Mouse (Mus musculus) brain, embryonic 14.5 days (tissue): Measurements from ENCODE around the gene H2afz.

ENCODE experiments used
- CTCF ChIP-seq: fragments of 200-500 bp; IDR thresholded peaks from 2 replicates; pipeline ENCODE4 v1.5.1; 2012; ENCODE audit warnings: inconsistent platforms, mild to moderate bottlenecking, moderate library complexity, borderline replicate concordance; ENCODE audit not compliant: insufficient read depth, insufficient read length; ENCODE audit errors: extremely low read depth
- POLR2A ChIP-seq: fragments of 200-500 bp; IDR thresholded peaks from 2 replicates; pipeline ENCODE4 v1.6.1; 2012; ENCODE audit warnings: mild to moderate bottlenecking, inconsistent platforms, borderline replicate concordance; ENCODE audit not compliant: poor library complexity, insufficient read depth, insufficient read length, severe bottlenecking; ENCODE audit errors: extremely low read depth

- TF ChIP-seq POLR2A: no peak
- no peak for TF ChIP-seq CTCF
These were observed 1.7 kb upstream of the H2afz start for GRCm38 (mm10) chr3:137862600-137862999.
